Mouse (Mus musculus) lung, postnatal 25 days (tissue): ENCODE measurements around the gene Olfr108.

Experiments
- DNase-seq: peaks from one replicate; pipeline ENCODE4 v3.0.0; 2022; ENCODE audit warnings: low spot score

Olfr108 gene

DNA sequence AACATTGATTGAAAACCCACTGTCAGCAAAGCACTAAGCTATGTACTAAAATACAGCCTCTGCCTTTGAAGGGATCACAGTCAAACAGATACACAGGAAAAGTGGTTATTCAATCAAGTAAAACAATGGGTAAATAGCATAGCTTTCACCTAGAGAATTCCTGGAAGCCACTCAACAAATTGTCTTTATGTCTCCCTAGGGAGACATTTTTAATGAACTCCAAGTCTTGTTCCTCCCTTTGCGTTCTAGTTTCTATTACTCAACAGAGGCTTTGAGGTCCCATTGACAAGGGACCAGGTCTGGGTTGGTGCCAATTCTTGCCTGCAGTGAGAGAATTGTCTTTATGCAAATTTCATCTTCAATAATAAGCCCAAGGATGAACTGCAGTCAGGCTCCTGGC, at the start of gene Olfr108:
Gene Olfr108 (plus strand): TSS at position 301 of the 400 bp plus-strand sequence.
- no peak for DNase-seq

DNA sequence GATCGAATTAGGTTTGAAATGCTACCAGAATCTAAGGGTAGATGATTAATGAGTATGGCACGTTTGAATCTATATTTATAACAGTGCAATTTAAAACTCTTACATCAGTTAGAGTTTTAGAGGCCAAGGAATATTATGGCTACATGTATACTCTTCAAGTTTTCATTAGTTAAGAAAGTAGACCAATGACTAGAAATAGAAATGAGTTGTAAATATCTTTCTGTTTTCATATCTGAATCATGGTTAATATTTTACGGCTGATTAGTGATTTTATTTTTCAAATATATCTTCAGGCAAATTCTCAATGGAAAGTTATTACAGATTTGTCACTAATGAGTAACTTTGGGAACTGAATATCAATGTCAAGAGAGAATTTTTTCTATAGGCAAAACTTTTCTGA, 46.4 kb upstream of the Olfr108 start, which contains the start of gene Olfr107:
Gene Olfr107 (plus strand): TSS at position 301 of the 400 bp plus-strand sequence.
- DNase-seq, result no peak

- DNase-seq, result no peak
Observed at GRCm38 (mm10) chr17:37413380-37413779, 31.9 kb upstream of the Olfr108 start.

DNA sequence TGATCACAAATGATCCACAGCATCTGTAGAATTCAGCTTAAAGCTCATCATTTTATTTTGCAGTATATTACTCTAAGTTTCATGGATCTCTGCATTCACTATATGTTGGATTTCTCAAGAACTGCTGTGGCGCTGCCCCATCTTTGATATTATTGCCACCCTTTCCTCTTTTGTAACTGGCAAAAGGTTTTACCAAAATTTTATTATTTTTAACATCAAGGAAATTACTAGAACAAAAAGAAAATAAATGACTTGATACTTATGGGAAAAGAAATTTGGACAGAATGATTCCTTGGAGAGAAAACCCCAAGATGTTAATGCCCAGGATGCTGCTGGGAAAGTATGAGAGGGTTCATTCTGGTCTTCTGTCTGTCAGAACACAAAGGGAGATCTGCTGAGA, 13.3 kb downstream of the Olfr108 start, which contains the start of gene Olfr109:
Gene Olfr109 (plus strand): TSS at position 301 of the 400 bp plus-strand sequence.
- DNase-seq, result no peak

GRCm38 (mm10) chr17:37483452-37483851, 38.2 kb downstream of the Olfr108 start, which contains the start of gene H2-M2:
Gene H2-M2 (minus strand): TSS chr17:37483552.
- DNase-seq, result no peak

DNA sequence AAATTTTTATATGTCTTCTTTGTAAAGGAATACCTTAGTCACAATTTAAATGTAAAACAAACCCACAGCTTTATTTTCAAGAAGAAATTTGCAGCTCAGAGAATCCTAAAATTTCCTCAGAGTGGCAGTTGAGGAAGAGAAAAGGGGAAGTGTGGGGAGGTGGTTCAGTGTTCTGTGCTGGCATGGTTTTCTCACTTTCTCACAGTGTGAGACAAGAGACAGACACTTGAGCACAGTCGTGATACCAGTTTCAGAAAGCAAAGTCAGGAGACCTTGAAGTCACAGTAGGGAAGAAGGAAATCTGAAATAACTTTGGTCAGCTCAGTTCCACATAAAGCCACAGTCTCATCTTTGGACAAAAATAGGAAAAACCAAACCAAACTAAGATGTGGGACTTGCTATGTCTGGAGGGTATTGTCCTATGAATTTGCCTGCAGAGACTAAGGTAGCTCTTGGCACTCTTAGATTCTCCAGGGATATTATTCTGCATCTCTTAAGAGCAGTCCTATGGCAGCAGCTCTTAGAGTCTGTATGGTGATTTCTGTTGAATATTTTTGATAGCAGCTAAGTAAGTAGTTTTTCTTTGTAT, 46.7 kb downstream of the Olfr108 start, which contains the start of gene Olfr110:
Gene Olfr110 (plus strand): TSS at position 539 of the 589 bp plus-strand sequence.
- no peak for DNase-seq
